Mouse (Mus musculus): ENCODE data around the gene Gpr183.

DNA sequence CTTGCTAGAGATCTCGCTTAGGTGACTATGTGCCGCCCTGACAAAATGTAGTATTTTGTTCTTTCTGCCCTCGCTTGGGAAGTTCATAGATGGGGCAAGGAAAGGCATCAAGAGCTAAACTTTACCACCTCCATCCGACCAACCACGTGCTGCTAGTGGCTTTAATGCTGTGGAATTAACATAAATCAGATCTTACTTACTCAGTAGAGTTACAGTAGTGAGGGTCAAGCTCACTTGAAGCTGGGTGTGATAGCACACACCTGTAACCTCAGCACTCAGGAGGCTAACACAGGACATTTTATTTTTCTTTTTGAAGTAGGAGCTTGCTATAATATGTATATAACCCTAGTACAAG is 13.0 kb downstream of the Gpr183 start:
- no peak for TF ChIP-seq POLR2A (IDR thresholded peaks at IDR 0.05; ENCODE audit: borderline replicate concordance, extremely low read depth, insufficient read depth, insufficient read length, poor library complexity, severe bottlenecking)
- no peak for TF ChIP-seq CTCF (IDR thresholded peaks at IDR 0.05; ENCODE audit: borderline replicate concordance, extremely low read depth, insufficient read depth, insufficient read length)

Measured in brain, embryonic 14.5 days (tissue).